Mouse (Mus musculus): Measurements from ENCODE around the gene Fcgr3. TPM values are rescaled to one million over a fixed set of nuclear protein-coding genes. Genes with fewer than 3 reads are reported as not detected.

Gene Fcgr3
- total and polyA plus RNA-seq, 2 experiments, result 4.5 to 14.5 TPM

- Histone ChIP-seq H3K79me2 (ENCODE audit: control insufficient read depth, insufficient read depth, low read length) (no peaks in the 10 kb centered on the region), H3K36me3 (ENCODE audit: control insufficient read depth, insufficient read depth, low read length) (no peaks in the 10 kb centered on the region), H3K4me1 (ENCODE audit: control insufficient read depth, insufficient read depth, low read length) (peaks cover 8% of the 10 kb centered on the region), H3K9ac (ENCODE audit: low read depth, low read length) (no peak overlapping the region; the same call in 1 of the 2 replicates), H3K27me3 (ENCODE audit: control insufficient read depth, insufficient read depth, low read length) (0 out of 2 replicates have a peak, but pooled peaks cover 3% of the 10 kb centered on the region), H3K4me3 (ENCODE audit: insufficient read depth, low read depth, low read length) (peak overlapping the region; percentile 19), H3K27ac (replicated peaks; ENCODE audit: insufficient read depth, low read depth, low read length) (no peak overlapping the region)
- no peak for DNase-seq (ENCODE audit: extremely low read depth, low read depth, low spot score)
- under 1% methylated on average over 16 of the region's 16 CpGs for WGBS
- TF ChIP-seq POLR2A (IDR thresholded peaks at IDR 0.05; ENCODE audit: extremely low read depth, insufficient read depth, low read length) (no peak), CTCF (IDR thresholded peaks at IDR 0.05; ENCODE audit: low read depth, low read length) (no peak)
Measured at GRCm38 (mm10) chr1:171033196-171033595, 31.5 kb downstream of the Fcgr3 start.

- no peak overlapping the region for H3K9ac ChIP-seq (ENCODE audit: low read depth, low read length)
- H3K79me2 ChIP-seq (ENCODE audit: control insufficient read depth, insufficient read depth, low read length), result no peaks in the 10 kb centered on the region
- peak overlapping the region; percentile 19; the same call in 1 of the 2 replicates for H3K4me3 ChIP-seq (ENCODE audit: insufficient read depth, low read depth, low read length)
- WGBS, result 7% methylated on average over 10 of the region's 10 CpGs
- peaks cover 8% of the 10 kb centered on the region for H3K4me1 ChIP-seq (ENCODE audit: control insufficient read depth, insufficient read depth, low read length)
- H3K27ac ChIP-seq (replicated peaks; ENCODE audit: insufficient read depth, low read depth, low read length), result no peak overlapping the region
- H3K36me3 ChIP-seq (ENCODE audit: control insufficient read depth, insufficient read depth, low read length), result no peaks in the 10 kb centered on the region
- TF ChIP-seq CTCF (IDR thresholded peaks at IDR 0.05; ENCODE audit: low read depth, low read length), result no peak
- 0 out of 2 replicates have a peak, but pooled peaks cover 3% of the 10 kb centered on the region for H3K27me3 ChIP-seq (ENCODE audit: control insufficient read depth, insufficient read depth, low read length)
- DNase-seq (ENCODE audit: extremely low read depth, low read depth, low spot score), result no peak
Measured at GRCm38 (mm10) chr1:171032691-171033090, 32.0 kb downstream of the Fcgr3 start.

GRCm38 (mm10) chr1:171031752-171032151, 33.0 kb downstream of the Fcgr3 start:
- DNase-seq (ENCODE audit: extremely low read depth, low read depth, low spot score), result no peak
- Histone ChIP-seq H3K27me3 (ENCODE audit: control insufficient read depth, insufficient read depth, low read length) (0 out of 2 replicates have a peak, but pooled peaks cover 3% of the 10 kb centered on the region), H3K36me3 (ENCODE audit: control insufficient read depth, insufficient read depth, low read length) (no peaks in the 10 kb centered on the region), H3K27ac (replicated peaks; ENCODE audit: insufficient read depth, low read depth, low read length) (no peak overlapping the region), H3K79me2 (ENCODE audit: control insufficient read depth, insufficient read depth, low read length) (no peaks in the 10 kb centered on the region), H3K4me1 (ENCODE audit: control insufficient read depth, insufficient read depth, low read length) (peaks cover 8% of the 10 kb centered on the region), H3K4me3 (ENCODE audit: insufficient read depth, low read depth, low read length) (no peak overlapping the region), H3K9ac (ENCODE audit: low read depth, low read length) (no peak overlapping the region)
- 90% methylated on average over 3 of the region's 3 CpGs for WGBS
- TF ChIP-seq CTCF (IDR thresholded peaks at IDR 0.05; ENCODE audit: low read depth, low read length) (no peak), POLR2A (IDR thresholded peaks at IDR 0.05; ENCODE audit: extremely low read depth, insufficient read depth, low read length) (no peak)

- no peak overlapping the region for H3K27ac ChIP-seq (replicated peaks; ENCODE audit: insufficient read depth, low read depth, low read length)
- DNase-seq (ENCODE audit: extremely low read depth, low read depth, low spot score), result no peak
- H3K4me3 ChIP-seq (ENCODE audit: insufficient read depth, low read depth, low read length), result no peak overlapping the region
- no peak overlapping the region for H3K9ac ChIP-seq (ENCODE audit: low read depth, low read length)
- H3K79me2 ChIP-seq (ENCODE audit: control insufficient read depth, insufficient read depth, low read length), result no peaks in the 10 kb centered on the region
- H3K4me1 ChIP-seq (ENCODE audit: control insufficient read depth, insufficient read depth, low read length), result no peaks in the 10 kb centered on the region
- 55% methylated on average over 7 of the region's 7 CpGs for WGBS
- no peak for TF ChIP-seq POLR2A (IDR thresholded peaks at IDR 0.05; ENCODE audit: extremely low read depth, insufficient read depth, low read length)
- no peaks in the 10 kb centered on the region for H3K27me3 ChIP-seq (ENCODE audit: control insufficient read depth, insufficient read depth, low read length)
- H3K36me3 ChIP-seq (ENCODE audit: control insufficient read depth, insufficient read depth, low read length), result no peaks in the 10 kb centered on the region
Measured at GRCm38 (mm10) chr1:171019311-171019950, 45.3 kb downstream of the Fcgr3 start.

GRCm38 (mm10) chr1:171018737-171019136, 46.0 kb downstream of the Fcgr3 start, which contains the start of gene Fcgr4:
Gene Fcgr4 (plus strand): TSS chr1:171018920.
- H3K27me3 ChIP-seq (ENCODE audit: control insufficient read depth, insufficient read depth, low read length), result no peaks in the 10 kb centered on the region
- H3K9ac ChIP-seq (ENCODE audit: low read depth, low read length), result no peak within 1 kb of the TSS
- no peaks in the 10 kb centered on the region for H3K79me2 ChIP-seq (ENCODE audit: control insufficient read depth, insufficient read depth, low read length)
- 0 out of 2 replicates have a peak within 1 kb of the TSS, but pooled peaks have one; percentile 12 for H3K27ac ChIP-seq (replicated peaks; ENCODE audit: insufficient read depth, low read depth, low read length)
- TF ChIP-seq POLR2A (IDR thresholded peaks at IDR 0.05; ENCODE audit: extremely low read depth, insufficient read depth, low read length), result no peak
- TF ChIP-seq CTCF (IDR thresholded peaks at IDR 0.05; ENCODE audit: low read depth, low read length), result no peak
- no peaks in the 10 kb centered on the region for H3K4me1 ChIP-seq (ENCODE audit: control insufficient read depth, insufficient read depth, low read length)
- WGBS, result 95% methylated on average over 2 of the region's 2 CpGs
- no peaks in the 10 kb centered on the region for H3K36me3 ChIP-seq (ENCODE audit: control insufficient read depth, insufficient read depth, low read length)
- DNase-seq (ENCODE audit: extremely low read depth, low read depth, low spot score), result no peak
- H3K4me3 ChIP-seq (ENCODE audit: insufficient read depth, low read depth, low read length), result no peak within 1 kb of the TSS

GRCm38 (mm10) chr1:171017468-171018158, 47.1 kb downstream of the Fcgr3 start:
- no peaks in the 10 kb centered on the region for H3K4me1 ChIP-seq (ENCODE audit: control insufficient read depth, insufficient read depth, low read length)
- H3K36me3 ChIP-seq (ENCODE audit: control insufficient read depth, insufficient read depth, low read length), result no peaks in the 10 kb centered on the region
- H3K27me3 ChIP-seq (ENCODE audit: control insufficient read depth, insufficient read depth, low read length), result no peaks in the 10 kb centered on the region
- no peak for DNase-seq (ENCODE audit: extremely low read depth, low read depth, low spot score)
- no peak overlapping the region for H3K27ac ChIP-seq (replicated peaks; ENCODE audit: insufficient read depth, low read depth, low read length)
- no peak for TF ChIP-seq POLR2A (IDR thresholded peaks at IDR 0.05; ENCODE audit: extremely low read depth, insufficient read depth, low read length)
- no peak for TF ChIP-seq CTCF (IDR thresholded peaks at IDR 0.05; ENCODE audit: low read depth, low read length)
- H3K4me3 ChIP-seq (ENCODE audit: insufficient read depth, low read depth, low read length), result no peak overlapping the region
- WGBS, result 67% methylated on average over 6 of the region's 6 CpGs
- no peaks in the 10 kb centered on the region for H3K79me2 ChIP-seq (ENCODE audit: control insufficient read depth, insufficient read depth, low read length)
- H3K9ac ChIP-seq (ENCODE audit: low read depth, low read length), result no peak overlapping the region
